Mouse (Mus musculus): ENCODE measurements at regions not wholly inside any gene's neighbourhood (a gene's known extent, or its start where the extent isn't known, plus 50 kb on each side); places are given as distances from the start of the nearest gene placed in this dataset.

DNA sequence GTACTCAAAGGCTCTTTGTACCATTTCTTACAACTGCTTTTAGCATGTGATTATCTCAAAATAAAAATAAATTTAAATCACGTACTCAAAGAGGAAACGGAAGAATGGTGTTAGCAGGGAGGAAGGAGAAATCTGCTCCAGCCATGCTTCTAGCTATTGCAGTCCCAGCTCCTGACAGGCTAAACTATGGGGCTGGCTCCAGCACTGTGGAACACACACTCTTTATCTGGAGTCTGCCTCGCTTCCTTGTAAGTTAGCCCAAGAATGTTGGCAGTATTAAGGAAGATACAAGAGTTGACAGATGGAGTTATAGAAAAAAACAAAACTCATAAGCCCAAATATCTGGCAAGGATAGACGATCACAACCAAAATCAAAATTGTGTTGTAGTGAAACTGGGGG, 161.5 kb upstream of the AI593442 start:
- WGBS: 89% methylated on average over 4 of the region's 4 CpGs

DNA sequence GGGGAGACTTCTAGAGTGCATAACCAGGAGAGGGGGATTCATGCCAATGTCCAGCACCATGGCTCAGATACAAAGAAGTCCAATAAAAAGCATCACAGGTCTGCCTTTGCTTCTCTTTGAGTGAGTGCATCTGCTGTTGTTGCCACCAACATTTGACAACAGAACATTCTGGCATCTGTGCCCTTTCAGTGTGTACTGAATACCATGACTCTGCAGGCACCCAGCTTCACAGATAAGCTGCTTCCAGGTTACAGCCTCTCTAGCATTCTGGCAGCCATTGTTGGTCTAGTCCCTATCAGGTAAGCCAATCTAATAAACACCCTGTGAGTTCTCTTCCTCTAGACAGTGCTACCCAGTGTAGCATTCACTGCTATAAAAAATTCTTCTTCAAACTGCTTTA, 160.4 kb upstream of the AI593442 start:
- DNase-seq (ENCODE audit: low spot score): no peak
- H3K4me2 ChIP-seq (ENCODE audit: low read depth, low read length, poor library complexity, severe bottlenecking): no peak overlapping the region
- no peak overlapping the region for H3K27ac ChIP-seq (ENCODE audit: low read depth, low read length)
- no peak overlapping the region for H3K4me3 ChIP-seq (ENCODE audit: low read depth, low read length)
- TF ChIP-seq CTCF (IDR thresholded peaks at IDR 0.05): no peak
- H3K27me3 ChIP-seq (ENCODE audit: insufficient read depth, low read length): no peaks in the 10 kb centered on the region
- no peaks in the 10 kb centered on the region for H3K36me3 ChIP-seq (ENCODE audit: insufficient read depth, low read length)
- no peak for ATAC-seq (ENCODE audit: low FRiP score)
- no peaks in the 10 kb centered on the region for H3K9me3 ChIP-seq (ENCODE audit: low read length)
- no peaks in the 10 kb centered on the region for H3K4me1 ChIP-seq (ENCODE audit: insufficient read depth, low read length)
- H3K9ac ChIP-seq (replicated peaks; ENCODE audit: low read length, poor library complexity, severe bottlenecking): no peak overlapping the region

More for the DNA sequence above, 161.5 kb upstream of the AI593442 start:
- ATAC-seq (ENCODE audit: low FRiP score) (no peak), DNase-seq (ENCODE audit: low spot score) (no peak)
- no peak for TF ChIP-seq CTCF (IDR thresholded peaks at IDR 0.05)
- Histone ChIP-seq H3K9ac (replicated peaks; ENCODE audit: low read length, poor library complexity, severe bottlenecking) (no peak overlapping the region), H3K36me3 (ENCODE audit: insufficient read depth, low read length) (no peaks in the 10 kb centered on the region), H3K4me3 (ENCODE audit: low read depth, low read length) (no peak overlapping the region), H3K9me3 (ENCODE audit: low read length) (no peaks in the 10 kb centered on the region), H3K4me2 (ENCODE audit: low read depth, low read length, poor library complexity, severe bottlenecking) (no peak overlapping the region), H3K27me3 (ENCODE audit: insufficient read depth, low read length) (no peaks in the 10 kb centered on the region), H3K27ac (ENCODE audit: low read depth, low read length) (no peak overlapping the region), H3K4me1 (ENCODE audit: insufficient read depth, low read length) (no peaks in the 10 kb centered on the region)

DNA sequence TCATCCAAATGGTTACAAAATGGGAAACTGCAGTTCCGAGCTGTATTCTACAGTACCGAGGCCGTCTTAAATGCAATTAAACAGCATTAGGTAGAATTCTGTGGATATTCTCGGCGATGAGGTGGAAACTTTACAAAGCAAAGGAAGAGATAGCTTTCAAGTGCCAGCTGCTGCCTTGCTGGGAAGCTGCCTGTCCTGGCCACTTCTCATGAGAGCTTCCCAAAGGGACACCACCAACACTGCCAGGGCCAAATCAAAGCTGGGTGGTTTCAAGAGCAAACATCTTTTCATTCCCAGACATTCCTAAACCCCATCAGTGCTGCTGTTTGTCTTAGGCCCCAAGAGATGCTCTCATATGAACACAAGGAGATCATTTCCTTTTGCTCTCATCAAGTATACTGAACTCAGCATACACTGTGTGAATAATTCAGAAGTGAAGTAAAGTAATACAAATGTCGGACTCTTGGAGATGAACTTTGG, 156.6 kb upstream of the AI593442 start:
- Histone ChIP-seq H3K9me3 (ENCODE audit: low read length) (no peaks in the 10 kb centered on the region), H3K36me3 (ENCODE audit: insufficient read depth, low read length) (no peaks in the 10 kb centered on the region), H3K9ac (replicated peaks; ENCODE audit: low read length, poor library complexity, severe bottlenecking) (no peak overlapping the region), H3K27me3 (ENCODE audit: insufficient read depth, low read length) (no peaks in the 10 kb centered on the region), H3K27ac (ENCODE audit: low read depth, low read length) (no peak overlapping the region), H3K4me1 (ENCODE audit: insufficient read depth, low read length) (no peaks in the 10 kb centered on the region), H3K4me3 (ENCODE audit: low read depth, low read length) (no peak overlapping the region), H3K4me2 (ENCODE audit: low read depth, low read length, poor library complexity, severe bottlenecking) (no peak overlapping the region)
- no peak for DNase-seq (ENCODE audit: low spot score)
- WGBS: 87% methylated on average over 6 of the region's 6 CpGs
- no peak for ATAC-seq (ENCODE audit: low FRiP score)
- TF ChIP-seq CTCF (IDR thresholded peaks at IDR 0.05): no peak

DNA sequence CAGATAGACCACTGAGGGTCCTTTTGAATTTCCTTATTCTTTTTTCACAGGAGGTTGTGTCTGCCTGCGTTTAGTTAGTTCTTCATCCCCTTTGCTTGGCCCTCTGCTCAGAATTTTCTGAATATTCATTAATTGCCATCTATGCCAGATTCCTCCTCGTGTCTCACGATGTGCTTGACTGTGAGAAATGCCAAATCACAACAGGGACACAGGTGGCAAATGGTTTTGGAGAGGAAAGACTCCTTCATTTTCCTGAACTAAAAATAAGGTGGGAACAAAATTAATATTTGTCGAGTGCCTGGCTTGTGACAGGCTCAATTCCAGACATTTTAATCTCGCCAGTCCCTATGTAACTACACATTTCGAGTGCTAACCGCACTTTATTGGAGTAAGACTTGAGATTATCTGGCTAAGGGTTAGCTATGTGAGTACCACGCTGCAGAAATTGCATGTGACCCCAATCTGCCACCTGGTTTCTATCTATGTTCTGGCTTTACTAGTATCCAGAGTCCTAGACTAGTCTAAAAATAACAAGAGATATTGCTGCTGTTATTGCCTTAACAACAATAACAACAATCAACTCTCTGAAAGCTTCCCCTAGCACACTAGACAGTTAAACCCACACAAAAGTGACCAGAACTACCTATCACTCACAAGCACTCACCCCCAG, 156.0 kb upstream of the AI593442 start:
- no peak overlapping the region for H3K4me2 ChIP-seq (ENCODE audit: low read depth, low read length, poor library complexity, severe bottlenecking)
- H3K9ac ChIP-seq (replicated peaks; ENCODE audit: low read length, poor library complexity, severe bottlenecking): no peak overlapping the region
- 82% methylated on average over 8 of the region's 8 CpGs for WGBS
- no peaks in the 10 kb centered on the region for H3K9me3 ChIP-seq (ENCODE audit: low read length)
- no peak overlapping the region for H3K4me3 ChIP-seq (ENCODE audit: low read depth, low read length)
- H3K27ac ChIP-seq (ENCODE audit: low read depth, low read length): no peak overlapping the region
- DNase-seq (ENCODE audit: low spot score) (no peak), ATAC-seq (ENCODE audit: low FRiP score) (no peak)
- no peaks in the 10 kb centered on the region for H3K27me3 ChIP-seq (ENCODE audit: insufficient read depth, low read length)
- no peaks in the 10 kb centered on the region for H3K4me1 ChIP-seq (ENCODE audit: insufficient read depth, low read length)
- TF ChIP-seq CTCF (IDR thresholded peaks at IDR 0.05): no peak
- H3K36me3 ChIP-seq (ENCODE audit: insufficient read depth, low read length): no peaks in the 10 kb centered on the region

DNA sequence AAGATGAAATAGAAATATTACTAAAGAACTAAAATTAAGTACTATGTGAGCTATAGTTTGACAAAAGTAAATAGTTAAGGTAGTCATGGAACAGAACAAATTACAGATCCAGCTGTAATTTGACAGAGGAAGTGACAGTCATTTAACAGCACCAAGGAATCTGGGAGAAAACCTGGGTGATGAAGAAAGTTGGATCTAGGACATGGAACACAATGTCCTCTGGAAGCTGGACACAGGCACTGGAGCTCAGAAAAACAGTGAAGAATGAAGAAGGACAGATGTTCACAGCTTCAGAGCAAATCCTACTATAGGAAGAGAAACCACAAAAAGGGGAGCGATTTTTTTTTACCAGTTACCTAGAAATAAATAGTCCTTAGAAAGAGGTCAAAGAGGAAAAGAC, 147.2 kb upstream of the AI593442 start:
- H3K9ac ChIP-seq (replicated peaks; ENCODE audit: low read length, poor library complexity, severe bottlenecking): no peak overlapping the region
- no peak for TF ChIP-seq CTCF (IDR thresholded peaks at IDR 0.05)
- no peak for ATAC-seq (ENCODE audit: low FRiP score)
- no peak overlapping the region for H3K4me3 ChIP-seq (ENCODE audit: low read depth, low read length)
- WGBS: 88% methylated on average over 1 of the region's 1 CpGs
- H3K4me2 ChIP-seq (ENCODE audit: low read depth, low read length, poor library complexity, severe bottlenecking): no peak overlapping the region
- H3K27me3 ChIP-seq (ENCODE audit: insufficient read depth, low read length): no peaks in the 10 kb centered on the region
- no peaks in the 10 kb centered on the region for H3K9me3 ChIP-seq (ENCODE audit: low read length)
- no peak overlapping the region for H3K27ac ChIP-seq (ENCODE audit: low read depth, low read length)
- H3K4me1 ChIP-seq (ENCODE audit: insufficient read depth, low read length): no peaks in the 10 kb centered on the region
- no peaks in the 10 kb centered on the region for H3K36me3 ChIP-seq (ENCODE audit: insufficient read depth, low read length)
- DNase-seq (ENCODE audit: low spot score): no peak

DNA sequence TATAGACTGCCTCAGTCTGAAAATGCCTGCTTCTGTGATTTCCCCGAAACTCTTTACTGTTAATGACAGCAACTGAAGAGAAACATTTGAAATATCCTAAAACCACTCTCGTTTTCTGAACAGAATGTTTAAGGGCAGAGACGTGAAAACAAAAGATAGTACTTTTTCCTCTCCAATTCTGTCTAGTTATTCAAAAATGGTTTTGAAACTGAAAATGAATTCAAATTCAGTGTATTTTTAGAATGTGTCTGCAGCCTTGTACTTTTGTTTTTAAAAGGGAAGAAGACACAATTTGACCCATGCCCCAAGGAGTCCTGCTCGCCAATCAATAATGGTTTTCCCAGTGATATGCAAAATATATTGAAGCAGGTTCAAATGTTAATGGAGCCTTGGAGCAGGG, 136.7 kb upstream of the AI593442 start:
- H3K9me3 ChIP-seq (ENCODE audit: low read length): no peaks in the 10 kb centered on the region
- WGBS: 84% methylated on average over 4 of the region's 4 CpGs
- no peak for TF ChIP-seq CTCF (IDR thresholded peaks at IDR 0.05)

More for the DNA sequence above, 136.7 kb upstream of the AI593442 start:
- no peak overlapping the region for H3K27ac ChIP-seq (ENCODE audit: low read depth, low read length)
- no peaks in the 10 kb centered on the region for H3K36me3 ChIP-seq (ENCODE audit: insufficient read depth, low read length)
- no peaks in the 10 kb centered on the region for H3K27me3 ChIP-seq (ENCODE audit: insufficient read depth, low read length)
- no peaks in the 10 kb centered on the region for H3K4me1 ChIP-seq (ENCODE audit: insufficient read depth, low read length)
- no peak overlapping the region for H3K4me3 ChIP-seq (ENCODE audit: low read depth, low read length)
- no peak overlapping the region for H3K4me2 ChIP-seq (ENCODE audit: low read depth, low read length, poor library complexity, severe bottlenecking)
- H3K9ac ChIP-seq (replicated peaks; ENCODE audit: low read length, poor library complexity, severe bottlenecking): no peak overlapping the region
- ATAC-seq (ENCODE audit: low FRiP score) (no peak), DNase-seq (ENCODE audit: low spot score) (no peak)
